Mouse (Mus musculus): ENCODE measurements around the gene Ess2. TPM values are rescaled to one million over a fixed set of nuclear protein-coding genes. Genes with fewer than 3 reads are reported as not detected.
A peak's percentile ranks its signal among the peaks of the same experiment; 100 is the strongest.

The Ess2 gene
- polyA plus RNA-seq, 1 experiment from 2014 or later = 29.4 TPM

DNA sequence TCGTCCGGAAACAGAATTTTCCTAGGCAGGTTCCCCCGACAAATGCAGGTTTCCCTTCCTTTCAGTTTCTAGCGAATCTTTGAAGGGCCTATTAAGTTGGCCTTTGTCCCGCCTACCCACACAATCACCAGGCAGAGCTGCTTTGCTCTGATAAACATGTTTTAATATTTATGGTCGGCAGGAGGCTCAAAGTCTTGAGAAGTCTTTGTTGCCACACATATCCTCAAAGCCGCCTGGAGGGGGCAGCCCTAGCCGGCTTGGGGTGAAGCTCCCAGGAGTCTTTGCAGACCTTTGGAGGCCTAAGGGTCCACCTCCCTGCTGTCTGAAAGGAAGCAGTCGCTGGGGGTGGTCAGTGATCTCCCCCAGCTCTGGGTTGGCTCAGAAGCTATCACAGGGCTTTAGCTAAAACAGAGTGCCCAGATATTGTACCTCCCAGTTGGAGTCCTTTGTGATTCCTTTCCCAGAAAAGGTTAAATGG is 17.5 kb upstream of the Ess2 start:
- H3K9me3 ChIP-seq (ENCODE audit: control insufficient read depth, low read length) = no peaks in the 10 kb centered on the region
- peaks cover 6% of the 10 kb centered on the region; the same call in 1 of the 2 replicates for H3K4me1 ChIP-seq (replicated peaks; ENCODE audit: control insufficient read depth, insufficient read depth, low read length)
- ATAC-seq (replicated peaks; ENCODE audit: low FRiP score, low TSS enrichment, low read depth) = peak; percentile 63
- H3K4me3 ChIP-seq (ENCODE audit: low read depth, low read length) = peak overlapping the region; percentile 66
- peak; percentile 84 for DNase-seq (ENCODE audit: low spot score)
- 1% methylated on average over 9 of the region's 9 CpGs for WGBS
- peak overlapping the region; percentile 97 for H3K4me2 ChIP-seq (ENCODE audit: low read length)
- peak overlapping the region; percentile 75 for H3K9ac ChIP-seq (ENCODE audit: low read length)
- no peaks in the 10 kb centered on the region for H3K27me3 ChIP-seq (replicated peaks; ENCODE audit: control insufficient read depth, insufficient read depth, low read length)
- peak overlapping the region; percentile 85 for H3K27ac ChIP-seq (ENCODE audit: low read depth)
- peaks cover 15% of the 10 kb centered on the region; the same call in 1 of the 2 replicates for H3K36me3 ChIP-seq (ENCODE audit: control insufficient read depth, insufficient read depth, low read length)

DNA sequence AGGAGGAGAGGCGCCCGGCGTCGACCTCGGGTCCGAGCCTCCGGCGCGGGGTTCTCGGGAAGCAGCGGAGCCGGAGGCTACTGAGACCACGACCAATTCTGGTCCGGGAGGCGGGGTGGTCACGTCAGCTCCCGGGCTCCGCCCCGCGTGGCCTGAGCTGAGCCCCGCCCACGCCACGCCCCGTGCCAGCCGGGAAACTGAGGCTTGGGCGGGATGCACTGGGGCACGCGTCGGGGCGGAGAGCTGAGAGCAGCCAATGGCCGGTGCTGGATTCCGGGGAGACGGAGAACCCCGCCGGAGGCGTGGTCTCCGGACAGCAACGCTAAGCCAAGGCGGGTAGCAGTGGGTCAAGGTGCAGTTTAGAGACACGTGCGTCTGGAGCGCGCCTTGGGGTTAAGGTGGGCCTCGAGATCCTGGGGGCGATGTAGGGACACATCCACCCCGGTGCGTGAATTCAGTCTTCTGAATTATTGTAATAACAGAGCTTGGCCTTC is 17.0 kb upstream of the Ess2 start, which contains the start of gene Slc25a1:
Gene Slc25a1 (minus strand): TSS at position 133 of the 494 bp plus-strand sequence.
- Histone ChIP-seq H3K9ac (ENCODE audit: low read length) (peak within 1 kb of the TSS; percentile 75), H3K4me3 (ENCODE audit: low read depth, low read length) (peak within 1 kb of the TSS; percentile 66), H3K27ac (ENCODE audit: low read depth) (peak within 1 kb of the TSS; percentile 85), H3K9me3 (ENCODE audit: control insufficient read depth, low read length) (no peaks in the 10 kb centered on the region), H3K36me3 (ENCODE audit: control insufficient read depth, insufficient read depth, low read length) (peaks cover 15% of the 10 kb centered on the region; the same call in 1 of the 2 replicates), H3K27me3 (replicated peaks; ENCODE audit: control insufficient read depth, insufficient read depth, low read length) (no peaks in the 10 kb centered on the region), H3K4me2 (ENCODE audit: low read length) (peak within 1 kb of the TSS; percentile 97), H3K4me1 (replicated peaks; ENCODE audit: control insufficient read depth, insufficient read depth, low read length) (peaks cover 6% of the 10 kb centered on the region; the same call in 1 of the 2 replicates)
- DNase-seq (ENCODE audit: low spot score) = peak; percentile 85
- WGBS = 0% methylated on average over 47 of the region's 47 CpGs
- ATAC-seq (replicated peaks; ENCODE audit: low FRiP score, low TSS enrichment, low read depth) = peak; percentile 82

DNA sequence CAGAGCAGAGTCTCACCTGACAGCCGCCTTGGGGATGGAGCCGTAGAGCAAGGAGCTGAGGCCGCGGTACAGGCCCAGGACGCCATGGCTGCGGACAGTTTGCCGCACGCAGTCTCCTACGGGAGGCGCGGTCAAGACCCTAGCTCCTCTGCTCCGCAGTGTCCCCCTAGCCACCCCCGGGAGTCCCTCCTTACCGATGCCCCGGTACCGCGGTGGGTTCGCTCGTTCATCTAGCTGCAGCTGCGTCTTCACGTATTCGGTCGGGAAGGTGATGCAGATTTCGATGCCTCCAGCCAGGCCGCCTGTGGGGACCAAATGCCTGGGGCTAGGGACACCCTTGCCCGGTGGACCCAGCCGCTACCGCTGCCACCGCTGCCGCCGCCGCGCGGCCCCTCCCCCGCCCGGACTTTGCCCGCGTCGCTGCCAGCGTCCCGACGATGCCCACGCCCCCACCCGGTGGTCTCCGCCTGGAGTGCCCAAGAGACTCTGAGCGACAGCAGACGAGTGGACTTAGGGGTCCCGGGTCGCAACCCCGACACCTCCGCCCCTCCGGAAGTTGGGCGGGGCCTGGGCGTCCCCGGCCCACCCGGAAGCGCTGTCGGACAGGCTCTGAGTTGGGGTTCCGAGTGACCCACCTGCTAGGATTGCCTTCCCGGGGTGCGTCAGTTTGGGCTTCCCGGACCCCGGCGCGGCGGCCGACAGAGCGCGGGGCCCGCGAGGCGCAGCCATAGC is 16.4 kb upstream of the Ess2 start:
- peak overlapping the region; percentile 75 for H3K9ac ChIP-seq (ENCODE audit: low read length)
- ATAC-seq (replicated peaks; ENCODE audit: low FRiP score, low TSS enrichment, low read depth) (peak; percentile 22; the same call in 1 of the 2 replicates), DNase-seq (ENCODE audit: low spot score) (peak; percentile 80)
- H3K4me2 ChIP-seq (ENCODE audit: low read length) = peak overlapping the region; percentile 97
- H3K27me3 ChIP-seq (replicated peaks; ENCODE audit: control insufficient read depth, insufficient read depth, low read length) = no peaks in the 10 kb centered on the region
- under 1% methylated on average over 67 of the region's 72 CpGs for WGBS
- peaks cover 9% of the 10 kb centered on the region for H3K4me1 ChIP-seq (replicated peaks; ENCODE audit: control insufficient read depth, insufficient read depth, low read length)
- no peaks in the 10 kb centered on the region for H3K9me3 ChIP-seq (ENCODE audit: control insufficient read depth, low read length)
- peak overlapping the region; percentile 85 for H3K27ac ChIP-seq (ENCODE audit: low read depth)
- H3K4me3 ChIP-seq (ENCODE audit: low read depth, low read length) = peak overlapping the region; percentile 66
- H3K36me3 ChIP-seq (ENCODE audit: control insufficient read depth, insufficient read depth, low read length) = peaks cover 15% of the 10 kb centered on the region; the same call in 1 of the 2 replicates

DNA sequence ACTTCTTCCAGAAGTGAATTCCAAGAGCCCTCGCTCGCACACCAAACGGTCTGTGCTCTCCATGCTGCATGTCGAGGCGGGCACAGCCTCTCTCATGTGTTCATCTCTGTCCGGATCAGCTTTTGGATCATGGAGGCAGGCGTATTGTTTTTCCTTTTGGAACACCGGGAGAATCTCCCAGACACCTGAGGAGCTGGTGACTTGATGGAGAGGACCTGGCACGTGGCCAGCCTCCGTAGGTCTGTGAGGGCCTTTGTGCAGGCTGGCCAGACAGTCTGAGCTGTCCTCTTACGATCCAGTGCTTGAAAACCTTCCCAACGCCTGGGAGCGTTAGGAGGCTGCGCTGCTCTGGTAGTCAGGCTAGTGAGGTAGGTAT is 11.0 kb upstream of the Ess2 start:
- DNase-seq (ENCODE audit: low spot score) (no peak), ATAC-seq (replicated peaks; ENCODE audit: low FRiP score, low TSS enrichment, low read depth) (peak; percentile 20)
- peak overlapping the region; percentile 97 for H3K4me2 ChIP-seq (ENCODE audit: low read length)
- H3K4me1 ChIP-seq (replicated peaks; ENCODE audit: control insufficient read depth, insufficient read depth, low read length) = peaks cover 22% of the 10 kb centered on the region
- H3K4me3 ChIP-seq (ENCODE audit: low read depth, low read length) = peak overlapping the region; percentile 98
- H3K27ac ChIP-seq (ENCODE audit: low read depth) = peak overlapping the region; percentile 77
- peaks cover 15% of the 10 kb centered on the region; the same call in 1 of the 2 replicates for H3K36me3 ChIP-seq (ENCODE audit: control insufficient read depth, insufficient read depth, low read length)
- peaks cover 26% of the 10 kb centered on the region for H3K27me3 ChIP-seq (replicated peaks; ENCODE audit: control insufficient read depth, insufficient read depth, low read length)
- WGBS = under 1% methylated on average over 14 of the region's 14 CpGs
- H3K9ac ChIP-seq (ENCODE audit: low read length) = peak overlapping the region; percentile 90
- no peaks in the 10 kb centered on the region for H3K9me3 ChIP-seq (ENCODE audit: control insufficient read depth, low read length)

DNA sequence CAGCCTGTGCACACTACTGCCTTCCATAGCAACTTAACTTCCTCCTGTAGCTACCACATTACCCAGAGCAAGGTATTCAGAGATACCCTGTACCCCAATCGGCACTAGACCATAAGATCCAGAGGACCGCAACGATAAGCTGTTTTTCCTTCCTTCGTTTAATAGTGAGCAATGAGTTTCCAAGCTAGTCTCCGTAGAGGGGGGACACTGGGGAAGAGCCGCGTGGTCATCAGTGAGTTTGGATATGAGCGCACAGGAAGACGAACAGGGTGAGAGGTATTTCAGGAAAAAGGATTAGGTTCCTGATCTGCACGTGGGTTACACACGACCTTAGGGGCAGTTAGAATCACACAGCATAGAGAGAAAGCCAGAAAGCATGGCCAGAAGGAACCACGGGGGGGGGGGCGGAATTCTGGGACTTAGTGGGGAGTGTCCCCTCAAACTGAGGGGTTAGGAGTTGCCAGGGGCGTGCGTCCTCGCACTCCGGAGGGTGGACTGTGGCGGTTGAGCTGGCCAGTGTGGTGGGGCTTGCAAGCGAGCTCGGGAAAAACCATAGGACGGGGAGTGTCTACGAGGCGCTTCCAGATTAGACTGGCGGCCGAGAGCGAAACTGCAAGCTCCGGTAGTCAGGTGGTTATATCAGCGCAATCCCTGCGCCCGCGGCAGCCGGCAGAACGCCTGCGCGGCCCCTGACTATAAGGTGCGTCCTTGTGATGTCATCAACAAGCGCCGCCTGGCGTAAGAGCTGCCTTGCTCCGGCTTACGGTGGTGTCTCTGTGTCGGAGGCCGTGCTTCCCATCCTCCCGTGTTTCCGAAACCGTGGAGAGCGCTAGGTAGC is 10.4 kb upstream of the Ess2 start:
- ATAC-seq (replicated peaks; ENCODE audit: low FRiP score, low TSS enrichment, low read depth) = peak; percentile 92

DNA sequence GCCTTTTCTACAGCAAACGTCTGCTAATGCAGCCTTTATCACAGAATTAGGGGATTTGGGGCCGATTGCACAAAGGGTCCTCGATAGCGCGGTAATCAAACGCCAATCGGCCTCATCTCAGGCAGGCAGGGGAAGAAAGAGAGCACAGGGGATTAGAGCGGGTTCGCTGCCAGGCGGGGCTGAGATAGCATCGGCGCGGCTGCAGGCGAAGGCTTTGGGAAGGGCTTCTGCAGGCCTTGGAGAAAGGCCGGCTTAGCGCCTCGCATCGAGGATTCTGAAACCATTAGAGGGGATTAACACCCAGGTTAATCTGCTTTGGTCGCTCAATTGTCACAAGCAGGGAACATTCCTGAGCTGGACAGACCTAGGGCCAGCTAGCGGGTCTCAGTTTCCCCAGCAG is 9.4 kb upstream of the Ess2 start:
- 0 out of 2 replicates have a peak overlapping the region, but pooled peaks have one; percentile 13 for H3K9ac ChIP-seq (ENCODE audit: low read length)
- peak overlapping the region; percentile 97; the same call in 1 of the 2 replicates for H3K4me2 ChIP-seq (ENCODE audit: low read length)
- H3K27me3 ChIP-seq (replicated peaks; ENCODE audit: control insufficient read depth, insufficient read depth, low read length) = peaks cover 41% of the 10 kb centered on the region
- no peak for ATAC-seq (replicated peaks; ENCODE audit: low FRiP score, low TSS enrichment, low read depth)
- H3K9me3 ChIP-seq (ENCODE audit: control insufficient read depth, low read length) = no peaks in the 10 kb centered on the region
- H3K4me1 ChIP-seq (replicated peaks; ENCODE audit: control insufficient read depth, insufficient read depth, low read length) = peaks cover 16% of the 10 kb centered on the region
- no peak overlapping the region for H3K4me3 ChIP-seq (ENCODE audit: low read depth, low read length)
- 12% methylated on average over 20 of the region's 20 CpGs for WGBS
- DNase-seq (ENCODE audit: low spot score) = no peak
- peaks cover 9% of the 10 kb centered on the region; the same call in 1 of the 2 replicates for H3K36me3 ChIP-seq (ENCODE audit: control insufficient read depth, insufficient read depth, low read length)
- H3K27ac ChIP-seq (ENCODE audit: low read depth) = no peak overlapping the region

More for the DNA sequence above, 10.4 kb upstream of the Ess2 start:
- Histone ChIP-seq H3K9me3 (ENCODE audit: control insufficient read depth, low read length) (no peaks in the 10 kb centered on the region), H3K4me1 (replicated peaks; ENCODE audit: control insufficient read depth, insufficient read depth, low read length) (peaks cover 16% of the 10 kb centered on the region), H3K4me2 (ENCODE audit: low read length) (peak overlapping the region; percentile 97), H3K9ac (ENCODE audit: low read length) (peak overlapping the region; percentile 90), H3K4me3 (ENCODE audit: low read depth, low read length) (peak overlapping the region; percentile 98), H3K36me3 (ENCODE audit: control insufficient read depth, insufficient read depth, low read length) (peaks cover 15% of the 10 kb centered on the region; the same call in 1 of the 2 replicates), H3K27ac (ENCODE audit: low read depth) (peak overlapping the region; percentile 78), H3K27me3 (replicated peaks; ENCODE audit: control insufficient read depth, insufficient read depth, low read length) (peaks cover 32% of the 10 kb centered on the region)
- WGBS = 1% methylated on average over 46 of the region's 47 CpGs
- DNase-seq (ENCODE audit: low spot score) = peak; percentile 98

DNA sequence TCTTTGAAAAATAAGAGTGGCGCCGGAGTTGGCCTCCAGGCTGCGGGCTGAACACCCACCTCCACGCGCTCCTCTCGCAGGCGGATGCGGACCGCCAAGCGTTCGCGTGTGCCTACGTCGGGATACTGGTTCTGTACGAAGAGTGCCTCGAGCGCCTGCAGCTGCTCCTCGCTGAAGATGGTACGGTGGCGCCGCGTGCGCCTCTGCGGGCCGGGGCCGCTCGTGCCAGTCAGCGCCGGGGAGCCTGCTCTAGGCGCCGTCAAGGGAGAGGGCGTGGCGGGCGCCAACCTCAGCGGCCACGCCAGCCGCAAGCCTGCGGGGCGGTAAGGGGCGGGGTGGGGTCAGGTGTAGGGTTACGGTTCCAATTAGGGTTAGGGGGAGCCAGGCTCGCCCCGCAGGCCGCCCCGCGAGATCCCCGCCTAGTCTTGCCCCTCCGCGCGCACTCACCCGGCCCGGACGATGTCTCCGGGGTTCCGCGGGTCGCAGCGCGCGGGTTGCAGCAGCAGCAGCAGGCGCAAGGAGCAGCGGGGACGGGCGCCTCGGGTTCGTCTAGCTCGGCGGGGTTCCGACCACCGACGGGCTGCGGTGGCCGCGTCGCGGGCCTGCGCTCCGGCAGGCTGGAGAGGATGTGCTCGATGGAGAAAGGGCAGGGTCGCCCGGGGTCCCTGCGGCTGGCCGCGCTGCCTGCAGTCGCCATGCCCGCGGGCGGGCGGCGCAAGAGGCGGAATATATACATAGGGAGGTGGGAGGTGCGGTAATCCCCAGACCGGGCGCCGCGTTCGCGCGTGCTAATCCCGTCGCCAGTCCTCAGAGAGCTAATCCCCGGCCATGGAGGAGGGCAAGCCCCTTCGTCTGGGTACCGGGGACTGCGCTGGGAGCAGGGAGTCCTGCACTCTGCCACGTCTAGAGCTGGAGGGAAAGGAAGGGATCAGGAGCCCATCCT is 3.4 kb upstream of the Ess2 start, which contains the start of gene Gsc2:
Gene Gsc2 (minus strand): TSS at position 753 of the 943 bp plus-strand sequence.
- WGBS = under 1% methylated on average over 79 of the region's 106 CpGs
- peaks cover 14% of the 10 kb centered on the region for H3K4me1 ChIP-seq (replicated peaks; ENCODE audit: control insufficient read depth, insufficient read depth, low read length)
- no peak within 1 kb of the TSS for H3K27ac ChIP-seq (ENCODE audit: low read depth)
- peak within 1 kb of the TSS; percentile 34 for H3K4me3 ChIP-seq (ENCODE audit: low read depth, low read length)
- H3K9me3 ChIP-seq (ENCODE audit: control insufficient read depth, low read length) = no peaks in the 10 kb centered on the region
- 0 out of 2 replicates have a peak within 1 kb of the TSS, but pooled peaks have one; percentile 27 for H3K9ac ChIP-seq (ENCODE audit: low read length)
- ATAC-seq (replicated peaks; ENCODE audit: low FRiP score, low TSS enrichment, low read depth) (peak; percentile 47; the same call in 1 of the 2 replicates), DNase-seq (ENCODE audit: low spot score) (peak; percentile 65)
- peak within 1 kb of the TSS; percentile 67 for H3K4me2 ChIP-seq (ENCODE audit: low read length)
- no peaks in the 10 kb centered on the region for H3K36me3 ChIP-seq (ENCODE audit: control insufficient read depth, insufficient read depth, low read length)
- peaks cover 70% of the 10 kb centered on the region for H3K27me3 ChIP-seq (replicated peaks; ENCODE audit: control insufficient read depth, insufficient read depth, low read length)
